Mouse (Mus musculus): Measurements from ENCODE around the gene Elmsan1. TPM values are rescaled to one million over a fixed set of nuclear protein-coding genes. Genes with fewer than 3 reads are reported as not detected.
A peak's percentile ranks its signal among the peaks of the same experiment; 100 is the strongest.
"Not testable (repeated sequence)": the region's sequence is repeated elsewhere in the genome, so short reads cannot be mapped to it uniquely, and the experiment has no call there.

Gene Elmsan1
- total RNA-seq (2021) = 10 to 100 TPM in 1 of 2 experiments, 1 to 10 TPM in 1; 6.9 to 10.9 TPM
- long read RNA-seq, experiment 1, partial matches to known transcripts = 1 of 1 reads
- long read RNA-seq, experiment 1, other reads (novel, unspliced or antisense) = 0 of 1 reads
- long read RNA-seq, experiment 2, partial matches to known transcripts = 0 of 2 reads
- long read RNA-seq, experiment 2, other reads (novel, unspliced or antisense) = 2 of 2 reads

- DNase-seq (ENCODE audit: low spot score) = peak; percentile 73
These were observed at the start of gene Elmsan1 for GRCm38 (mm10) chr12:84218289-84219120. Elmsan1 (minus strand) TSS chr12:84218881.

GRCm38 (mm10) chr12:84267264-84267663 is 48.6 kb upstream of the Elmsan1 start:
- DNase-seq (ENCODE audit: low spot score) = no peak

- no peak for DNase-seq (ENCODE audit: low spot score)
These were observed 41.7 kb upstream of the Elmsan1 start for GRCm38 (mm10) chr12:84260363-84260762.

- DNase-seq (ENCODE audit: low spot score) = no peak
These were observed 36.2 kb upstream of the Elmsan1 start for GRCm38 (mm10) chr12:84254886-84255285.

GRCm38 (mm10) chr12:84252811-84253210 is 34.1 kb upstream of the Elmsan1 start:
- no peak for DNase-seq (ENCODE audit: low spot score)

- peak; percentile 84 for DNase-seq (ENCODE audit: low spot score)
These were observed 30.5 kb upstream of the Elmsan1 start for GRCm38 (mm10) chr12:84249217-84249616.

- DNase-seq (ENCODE audit: low spot score) = no peak
These were observed 27.0 kb upstream of the Elmsan1 start for GRCm38 (mm10) chr12:84245683-84246082.

- no peak for DNase-seq (ENCODE audit: low spot score)
These were observed 24.5 kb upstream of the Elmsan1 start for GRCm38 (mm10) chr12:84243076-84243770.

- DNase-seq (ENCODE audit: low spot score) = not testable (repeated sequence)
These were observed 18.4 kb upstream of the Elmsan1 start for GRCm38 (mm10) chr12:84237036-84237435.

GRCm38 (mm10) chr12:84235981-84236752 is 17.5 kb upstream of the Elmsan1 start:
- DNase-seq (ENCODE audit: low spot score) = no peak

- no peak for DNase-seq (ENCODE audit: low spot score)
These were observed 16.9 kb upstream of the Elmsan1 start for GRCm38 (mm10) chr12:84235577-84235976.

- no peak for DNase-seq (ENCODE audit: low spot score)
These were observed 14.9 kb upstream of the Elmsan1 start for GRCm38 (mm10) chr12:84233488-84234100.

GRCm38 (mm10) chr12:84226117-84226840 is 7.6 kb upstream of the Elmsan1 start:
- no peak for DNase-seq (ENCODE audit: low spot score)

GRCm38 (mm10) chr12:84222405-84222961 is 3.8 kb upstream of the Elmsan1 start:
- DNase-seq (ENCODE audit: low spot score) = peak; percentile 69

GRCm38 (mm10) chr12:84220951-84221891 is 2.5 kb upstream of the Elmsan1 start:
- DNase-seq (ENCODE audit: low spot score) = no peak

- no peak for DNase-seq (ENCODE audit: low spot score)
These were observed 1.8 kb upstream of the Elmsan1 start for GRCm38 (mm10) chr12:84220515-84220914.

GRCm38 (mm10) chr12:84219121-84219561 is 460 bp upstream of the Elmsan1 start:
- peak; percentile 48 for DNase-seq (ENCODE audit: low spot score)

GRCm38 (mm10) chr12:84217508-84218131 is 1.1 kb downstream of the Elmsan1 start:
- DNase-seq (ENCODE audit: low spot score) = no peak

Data from gastrocnemius, adult 18-20 months (tissue).